Mouse (Mus musculus) liver, embryonic 16.5 days (tissue): ENCODE measurements around the gene Atp6v0d1. TPM values are rescaled to one million over a fixed set of nuclear protein-coding genes. Genes with fewer than 3 reads are reported as not detected.
"Not testable (repeated sequence)": the region's sequence is repeated elsewhere in the genome, so short reads cannot be mapped to it uniquely, and the experiment has no call there.

Experiments
- ATAC-seq: fragments of 200-750 bp; cut with Nextera tagmentation; 2 replicates; pipeline ENCODE4 v1.8.0; 2017; ENCODE audit warnings: low read depth, mild to moderate bottlenecking, moderate number of reproducible peaks, moderate library complexity
- H3K27ac ChIP-seq: fragments of 300-500 bp; sonication (generic); 2 replicates; pipeline ENCODE4 v1.5.1; 2014; ENCODE audit warnings: mild to moderate bottlenecking, low read length
- H3K27me3 ChIP-seq: fragments of 300-500 bp; sonication (generic); 2 replicates; pipeline ENCODE4 v1.6.1; 2014; ENCODE audit warnings: low read depth, low read length, mixed read lengths; ENCODE audit not compliant: control insufficient read depth, insufficient read depth
- H3K36me3 ChIP-seq: fragments of 300-500 bp; sonication (generic); 2 replicates; pipeline ENCODE4 v1.6.1; 2014; ENCODE audit warnings: mild to moderate bottlenecking; ENCODE audit not compliant: control insufficient read depth, insufficient read depth
- H3K4me1 ChIP-seq: fragments of 300-500 bp; sonication (generic); 2 replicates; pipeline ENCODE4 v1.6.1; 2014; ENCODE audit warnings: low read depth, low read length, mixed read lengths; ENCODE audit not compliant: control insufficient read depth
- H3K4me2 ChIP-seq: fragments of 300-500 bp; sonication (generic); 2 replicates; pipeline ENCODE4 v1.6.1; 2014; ENCODE audit warnings: low read depth, low read length, mixed read lengths
- H3K4me3 ChIP-seq: fragments of 300-500 bp; sonication (generic); 2 replicates; pipeline ENCODE4 v1.5.1; 2014; ENCODE audit warnings: low read depth, mild to moderate bottlenecking, low read length
- H3K9ac ChIP-seq: fragments of 300-500 bp; sonication (generic); 2 replicates; pipeline ENCODE4 v1.6.1; 2014; ENCODE audit warnings: low read depth, low read length
- H3K9me3 ChIP-seq: fragments of 300-500 bp; sonication (generic); replicated peaks from 2 replicates; pipeline ENCODE4 v1.6.1; 2016; ENCODE audit warnings: low read length; ENCODE audit not compliant: control insufficient read depth
- WGBS: fragments of 180-500 bp; shearing (Covaris S2); extraction: QIAGEN DNeasy Blood & Tissue Kit; methylation state at CpG from one replicate; pipeline ENCODE4 v1.1.7; 2014; ENCODE audit not compliant: insufficient replicate concordance; 5-methylcytosine and 5-hydroxymethylcytosine counted together
- polyA plus RNA-seq: library from polyadenylated mRNA; unstranded; fragments of >200 nt; fragmentation: Nextera tagmentation; extraction: Ambion mirVana; gene quantifications from 2 replicates; pipeline ENCODE4 v1.2.1, GENCODE M21; 2015

The Atp6v0d1 gene
- polyA plus RNA-seq, 1 experiment from 2014 or later, result 51.0 TPM

GRCm38 (mm10) chr8:105564573-105565229 is 1.1 kb downstream of the Atp6v0d1 start:
- WGBS, result 25% methylated on average over 9 of the region's 9 CpGs
- Histone ChIP-seq H3K27ac (peak overlapping the region; percentile 89), H3K4me2 (peak overlapping the region; percentile 79), H3K4me1 (peaks cover 22% of the 10 kb centered on the region), H3K4me3 (peak overlapping the region; percentile 94), H3K9ac (peak overlapping the region; percentile 97)
- H3K9me3 ChIP-seq, H3K36me3 ChIP-seq, ATAC-seq, H3K27me3 ChIP-seq: not testable (repeated sequence)

- no peak for ATAC-seq
- Histone ChIP-seq H3K36me3 (no peaks in the 10 kb centered on the region), H3K4me1 (peaks cover 22% of the 10 kb centered on the region), H3K4me3 (no peak overlapping the region), H3K27me3 (no peaks in the 10 kb centered on the region), H3K9me3 (no peaks in the 10 kb centered on the region), H3K9ac (no peak overlapping the region; the same call in 1 of the 2 replicates), H3K4me2 (no peak overlapping the region), H3K27ac (no peak overlapping the region)
- WGBS, result 76% methylated on average over 1 of the region's 1 CpGs
Measured at GRCm38 (mm10) chr8:105563871-105564270, 2.0 kb downstream of the Atp6v0d1 start.

- H3K27me3 ChIP-seq, result no peaks in the 10 kb centered on the region
- no peaks in the 10 kb centered on the region for H3K9me3 ChIP-seq
- 81% methylated on average over 3 of the region's 3 CpGs for WGBS
- no peaks in the 10 kb centered on the region for H3K36me3 ChIP-seq
- no peak overlapping the region for H3K27ac ChIP-seq
- H3K9ac ChIP-seq, result no peak overlapping the region
- ATAC-seq, result no peak
- H3K4me3 ChIP-seq, result no peak overlapping the region
- H3K4me1 ChIP-seq, result peaks cover 22% of the 10 kb centered on the region
- H3K4me2 ChIP-seq, result no peak overlapping the region
Measured at GRCm38 (mm10) chr8:105562863-105563262, 3.0 kb downstream of the Atp6v0d1 start.

- H3K27me3 ChIP-seq, result no peaks in the 10 kb centered on the region
- no peak overlapping the region for H3K9ac ChIP-seq
- H3K36me3 ChIP-seq, result no peaks in the 10 kb centered on the region; the same call in 1 of the 2 replicates
- WGBS, result 81% methylated on average over 3 of the region's 3 CpGs
- ATAC-seq, result no peak
- no peak overlapping the region for H3K27ac ChIP-seq
- H3K9me3 ChIP-seq, result no peaks in the 10 kb centered on the region
- no peak overlapping the region for H3K4me2 ChIP-seq
- H3K4me1 ChIP-seq, result no peaks in the 10 kb centered on the region; the same call in 1 of the 2 replicates
- no peak overlapping the region for H3K4me3 ChIP-seq
Measured at GRCm38 (mm10) chr8:105555230-105555629, 10.6 kb downstream of the Atp6v0d1 start.

- H3K9me3 ChIP-seq, result no peaks in the 10 kb centered on the region
- no peak overlapping the region for H3K4me3 ChIP-seq
- H3K4me1 ChIP-seq, result no peaks in the 10 kb centered on the region; the same call in 1 of the 2 replicates
- H3K36me3 ChIP-seq, result no peaks in the 10 kb centered on the region; the same call in 1 of the 2 replicates
- H3K27me3 ChIP-seq, result no peaks in the 10 kb centered on the region
- H3K27ac ChIP-seq, result no peak overlapping the region
- peak; percentile 67 for ATAC-seq
- H3K9ac ChIP-seq, result no peak overlapping the region
- H3K4me2 ChIP-seq, result no peak overlapping the region
Measured at GRCm38 (mm10) chr8:105554087-105554486, 11.8 kb downstream of the Atp6v0d1 start.

- no peaks in the 10 kb centered on the region for H3K9me3 ChIP-seq
- WGBS, result 63% methylated on average over 1 of the region's 1 CpGs
- H3K4me2 ChIP-seq, result no peak overlapping the region
- H3K27me3 ChIP-seq, result no peaks in the 10 kb centered on the region
- no peak overlapping the region for H3K27ac ChIP-seq
- H3K4me1 ChIP-seq, result no peaks in the 10 kb centered on the region; the same call in 1 of the 2 replicates
- no peak overlapping the region for H3K4me3 ChIP-seq
- H3K9ac ChIP-seq, result no peak overlapping the region
- no peaks in the 10 kb centered on the region; the same call in 1 of the 2 replicates for H3K36me3 ChIP-seq
- no peak for ATAC-seq
Measured at GRCm38 (mm10) chr8:105552824-105553223, 13.0 kb downstream of the Atp6v0d1 start.

GRCm38 (mm10) chr8:105552032-105552431 is 13.8 kb downstream of the Atp6v0d1 start:
- Histone ChIP-seq H3K36me3 (no peaks in the 10 kb centered on the region; the same call in 1 of the 2 replicates), H3K9me3 (no peaks in the 10 kb centered on the region), H3K4me3 (no peak overlapping the region), H3K4me1 (no peaks in the 10 kb centered on the region; the same call in 1 of the 2 replicates), H3K27ac (no peak overlapping the region), H3K4me2 (no peak overlapping the region), H3K9ac (no peak overlapping the region), H3K27me3 (no peaks in the 10 kb centered on the region)
- ATAC-seq, result no peak
- WGBS, result 80% methylated on average over 2 of the region's 2 CpGs

GRCm38 (mm10) chr8:105550083-105550482 is 15.8 kb downstream of the Atp6v0d1 start:
- no peaks in the 10 kb centered on the region for H3K27me3 ChIP-seq
- WGBS, result 49% methylated on average over 2 of the region's 2 CpGs
- no peaks in the 10 kb centered on the region for H3K9me3 ChIP-seq
- H3K27ac ChIP-seq, result no peak overlapping the region
- no peak overlapping the region for H3K9ac ChIP-seq
- H3K4me1 ChIP-seq, result peaks cover 13% of the 10 kb centered on the region
- ATAC-seq, result no peak
- no peak overlapping the region for H3K4me2 ChIP-seq
- H3K4me3 ChIP-seq, result no peak overlapping the region
- no peaks in the 10 kb centered on the region; the same call in 1 of the 2 replicates for H3K36me3 ChIP-seq

- Histone ChIP-seq H3K9me3 (no peaks in the 10 kb centered on the region), H3K9ac (no peak overlapping the region), H3K4me3 (no peak overlapping the region), H3K27me3 (no peaks in the 10 kb centered on the region), H3K27ac (no peak overlapping the region), H3K36me3 (no peaks in the 10 kb centered on the region; the same call in 1 of the 2 replicates), H3K4me1 (peaks cover 18% of the 10 kb centered on the region), H3K4me2 (no peak overlapping the region)
- ATAC-seq, result no peak
- 75% methylated on average over 1 of the region's 1 CpGs for WGBS
Measured at GRCm38 (mm10) chr8:105549506-105549905, 16.3 kb downstream of the Atp6v0d1 start.
